Mouse (Mus musculus) midbrain, embryonic 16.5 days (tissue): ENCODE measurements around the gene Slc6a1. TPM values are rescaled to one million over a fixed set of nuclear protein-coding genes. Genes with fewer than 3 reads are reported as not detected.

Experiments used
- ATAC-seq: fragments of 200-750 bp; cut with Nextera tagmentation; 2 replicates; pipeline ENCODE4 v1.8.0; 2017; ENCODE audit warnings: moderate TSS enrichment
- H3K27ac ChIP-seq: fragments of 300-500 bp; sonication (generic); 2 replicates; pipeline ENCODE4 v1.5.1; 2014; ENCODE audit warnings: mild to moderate bottlenecking, low read length, mixed read lengths
- H3K27me3 ChIP-seq: fragments of 300-500 bp; sonication (generic); 2 replicates; pipeline ENCODE4 v1.6.1; 2014; ENCODE audit warnings: low read depth, low read length, mixed read lengths; ENCODE audit not compliant: control insufficient read depth, insufficient read depth
- H3K36me3 ChIP-seq: fragments of 300-500 bp; sonication (generic); 2 replicates; pipeline ENCODE4 v1.6.1; 2014; ENCODE audit warnings: mild to moderate bottlenecking, low read length, moderate library complexity, mixed read lengths; ENCODE audit not compliant: control insufficient read depth, insufficient read depth
- H3K4me1 ChIP-seq: fragments of 300-500 bp; sonication (generic); 2 replicates; pipeline ENCODE4 v1.6.1; 2014; ENCODE audit warnings: mild to moderate bottlenecking, low read length, mixed read lengths; ENCODE audit not compliant: control insufficient read depth, insufficient read depth
- H3K4me2 ChIP-seq: fragments of 300-500 bp; sonication (generic); 2 replicates; pipeline ENCODE4 v1.6.1; 2014; ENCODE audit warnings: mild to moderate bottlenecking, low read length, mixed read lengths
- H3K4me3 ChIP-seq: fragments of 300-500 bp; sonication (generic); 2 replicates; pipeline ENCODE4 v1.5.1; 2014; ENCODE audit warnings: low read depth, mild to moderate bottlenecking, low read length, moderate library complexity, mixed read lengths
- H3K9ac ChIP-seq: fragments of 300-500 bp; sonication (generic); 2 replicates; pipeline ENCODE4 v1.6.1; 2014; ENCODE audit warnings: low read depth, low read length, mixed read lengths
- H3K9me3 ChIP-seq: fragments of 300-500 bp; sonication (generic); replicated peaks from 2 replicates; pipeline ENCODE4 v1.6.1; 2014; ENCODE audit warnings: mild to moderate bottlenecking, low read length, mixed read lengths; ENCODE audit not compliant: control insufficient read depth, poor library complexity, severe bottlenecking
- WGBS: fragments of 180-500 bp; shearing (Covaris S2); extraction: QIAGEN DNeasy Blood & Tissue Kit; methylation state at CpG from one replicate; pipeline ENCODE4 v1.1.7; 2014; 5-methylcytosine and 5-hydroxymethylcytosine counted together
- polyA plus RNA-seq: library from polyadenylated mRNA; unstranded; fragments of >200 nt; fragmentation: Nextera tagmentation; extraction: Ambion mirVana; gene quantifications from 2 replicates; pipeline ENCODE4 v1.2.1, GENCODE M21; 2015

Gene Slc6a1
- polyA plus RNA-seq, 1 experiment from 2014 or later = 182 TPM

- Histone ChIP-seq H3K9ac (no peak overlapping the region), H3K36me3 (no peaks in the 10 kb centered on the region), H3K4me1 (no peaks in the 10 kb centered on the region), H3K9me3 (no peaks in the 10 kb centered on the region), H3K4me3 (no peak overlapping the region), H3K27me3 (no peaks in the 10 kb centered on the region), H3K4me2 (no peak overlapping the region), H3K27ac (no peak overlapping the region)
- no peak for ATAC-seq
- WGBS = 84% methylated on average over 4 of the region's 4 CpGs
Observed at GRCm38 (mm10) chr6:114354635-114355034, 72.2 kb downstream of the Slc6a1 start.

GRCm38 (mm10) chr6:114358171-114358570 is 75.7 kb downstream of the Slc6a1 start:
- no peak for ATAC-seq
- Histone ChIP-seq H3K27me3 (no peaks in the 10 kb centered on the region), H3K36me3 (no peaks in the 10 kb centered on the region), H3K27ac (no peak overlapping the region), H3K4me2 (no peak overlapping the region), H3K9me3 (no peaks in the 10 kb centered on the region), H3K4me1 (no peaks in the 10 kb centered on the region), H3K4me3 (no peak overlapping the region), H3K9ac (no peak overlapping the region)
- WGBS = 68% methylated on average over 3 of the region's 3 CpGs

- Histone ChIP-seq H3K9me3 (no peaks in the 10 kb centered on the region), H3K4me2 (no peak overlapping the region), H3K27me3 (no peaks in the 10 kb centered on the region), H3K4me1 (no peaks in the 10 kb centered on the region), H3K36me3 (no peaks in the 10 kb centered on the region), H3K9ac (no peak overlapping the region), H3K27ac (no peak overlapping the region), H3K4me3 (no peak overlapping the region)
- ATAC-seq = no peak
- WGBS = 86% methylated on average over 4 of the region's 4 CpGs
Observed at GRCm38 (mm10) chr6:114362355-114362754, 79.9 kb downstream of the Slc6a1 start.

- no peaks in the 10 kb centered on the region for H3K36me3 ChIP-seq
- H3K9ac ChIP-seq = no peak overlapping the region
- no peak overlapping the region for H3K4me3 ChIP-seq
- H3K4me1 ChIP-seq = no peaks in the 10 kb centered on the region
- H3K9me3 ChIP-seq = no peaks in the 10 kb centered on the region
- no peaks in the 10 kb centered on the region for H3K27me3 ChIP-seq
- H3K4me2 ChIP-seq = no peak overlapping the region
- H3K27ac ChIP-seq = no peak overlapping the region
- WGBS = 82% methylated on average over 8 of the region's 8 CpGs
- ATAC-seq = no peak
Observed at GRCm38 (mm10) chr6:114363740-114364139, 81.3 kb downstream of the Slc6a1 start.

DNA sequence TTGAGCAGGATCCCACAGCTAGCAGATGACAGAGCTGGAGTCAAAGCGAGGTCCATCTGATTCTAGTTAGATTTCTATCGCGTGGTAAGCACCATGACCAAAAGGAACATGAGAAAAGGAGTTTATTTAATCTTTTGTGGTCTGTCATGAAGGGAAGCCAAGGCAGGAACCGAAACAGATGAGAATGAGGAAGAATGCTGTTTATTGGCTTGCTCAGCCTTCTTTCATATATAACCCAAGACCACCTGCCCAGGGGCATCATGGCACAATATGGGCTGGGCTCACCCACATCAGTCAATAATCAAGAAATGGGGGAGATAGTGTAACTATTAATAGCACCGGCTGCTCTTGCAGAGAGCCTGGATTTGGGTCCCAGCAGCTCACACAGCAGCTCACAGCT is 82.3 kb downstream of the Slc6a1 start:
- ATAC-seq = no peak
- no peak overlapping the region for H3K4me2 ChIP-seq
- no peaks in the 10 kb centered on the region for H3K36me3 ChIP-seq
- no peak overlapping the region for H3K4me3 ChIP-seq
- no peaks in the 10 kb centered on the region for H3K4me1 ChIP-seq
- no peaks in the 10 kb centered on the region for H3K9me3 ChIP-seq
- H3K27ac ChIP-seq = no peak overlapping the region
- no peak overlapping the region for H3K9ac ChIP-seq
- no peaks in the 10 kb centered on the region for H3K27me3 ChIP-seq
- WGBS = 86% methylated on average over 5 of the region's 5 CpGs

DNA sequence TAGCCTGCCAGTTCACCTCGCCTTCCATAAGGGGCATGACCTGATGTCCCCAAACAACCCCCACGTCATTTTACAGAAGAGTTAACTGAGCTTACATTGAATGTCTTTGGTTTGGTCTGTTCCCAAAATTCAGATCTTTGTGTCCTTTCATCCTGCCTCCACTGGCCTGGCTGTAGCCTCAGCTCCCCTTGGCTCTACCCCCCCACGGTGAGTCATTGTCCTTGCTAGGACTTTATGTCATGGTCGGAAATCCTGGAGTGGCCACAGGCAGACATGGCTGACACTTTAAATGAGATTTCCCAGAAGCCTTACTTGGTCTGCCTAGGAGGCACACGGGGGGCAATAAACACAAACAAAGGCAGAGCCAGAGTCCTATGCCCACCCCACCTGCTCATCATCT is 83.8 kb downstream of the Slc6a1 start:
- H3K36me3 ChIP-seq = no peaks in the 10 kb centered on the region
- no peak overlapping the region for H3K4me2 ChIP-seq
- no peak for ATAC-seq
- H3K9me3 ChIP-seq = no peaks in the 10 kb centered on the region
- H3K27me3 ChIP-seq = no peaks in the 10 kb centered on the region
- H3K4me1 ChIP-seq = no peaks in the 10 kb centered on the region
- H3K4me3 ChIP-seq = no peak overlapping the region
- H3K27ac ChIP-seq = no peak overlapping the region
- 61% methylated on average over 5 of the region's 5 CpGs for WGBS
- no peak overlapping the region for H3K9ac ChIP-seq

Other genes with a start within 250 kb of the Slc6a1 start
- gene Atp2b2, start 240.0 kb upstream of the Slc6a1 start, polyA plus RNA-seq = 26.2 and 27.6 TPM in 2 replicates
- 38.3 and 63.7 TPM in 2 replicates for gene Slc6a11, start 151.4 kb upstream of the Slc6a1 start, polyA plus RNA-seq
- gene Hrh1, start 115.3 kb downstream of the Slc6a1 start, polyA plus RNA-seq = 1.5 and 1.8 TPM in 2 replicates